Mouse (Mus musculus): ENCODE measurements at regions not wholly inside any gene's neighbourhood (a gene's known extent, or its start where the extent isn't known, plus 50 kb on each side); places are given as distances from the start of the nearest gene placed in this dataset.

- TF ChIP-seq CTCF (IDR thresholded peaks at IDR 0.05; ENCODE audit: insufficient read depth, low read depth, low read length): no peak
- no peak for TF ChIP-seq POLR2A (IDR thresholded peaks at IDR 0.05; ENCODE audit: insufficient read depth, low read depth, low read length)
Measured at GRCm38 (mm10) chr9:46498861-46499260, 179.1 kb upstream of the 4931429L15Rik start.

Measured in olfactory bulb, adult 2 months (tissue).